Comparison of ENCODE assay signal across 10 mouse cellular contexts in genomic region chr13:44182544-44183191, GRCm38 (mm10).
DNase-seq lines count a peak whose midpoint lies in the region; ATAC-seq and TF ChIP-seq lines count a peak whose summit lies in the region.
"Had no signal": no experiment of that assay in that cellular context is flagged by ENCODE, and none has a peak within 500 bp of the region (broad histone marks: within the 10 kb centered on the region; RNA-seq: fewer than 3 reads in every experiment).

No protein-coding gene starts in this region.

- TF ChIP-seq EP300 in ES-Bruce4 (IDR thresholded peaks at IDR 0.05; ENCODE audit: insufficient read depth, low read depth, low read length), result peak; percentile 50; the same call in 1 of the 2 replicates

- H3K27ac ChIP-seq in forebrain, embryonic 10.5 days, result peak overlapping the region; percentile 58
- H3K27ac ChIP-seq in forebrain, embryonic 15.5 days (replicated peaks), result no peak overlapping the region
- H3K27ac ChIP-seq in ES-Bruce4 (ENCODE audit: insufficient read depth, low read length), result 0 out of 2 replicates have a peak overlapping the region, but pooled peaks have one; percentile 24
- H3K27ac ChIP-seq: embryonic facial prominence, embryonic 15.5 days had no signal

- H3K27me3 ChIP-seq in forebrain, embryonic 10.5 days (ENCODE audit: poor library complexity, severe bottlenecking), result peaks cover 22% of the 10 kb centered on the region
- no peaks in the 10 kb centered on the region for H3K27me3 ChIP-seq in forebrain, embryonic 15.5 days
- H3K27me3 ChIP-seq in ES-Bruce4 (ENCODE audit: control insufficient read depth, insufficient read depth, low read length, poor library complexity, severe bottlenecking), result no peaks in the 10 kb centered on the region
- H3K27me3 ChIP-seq: embryonic facial prominence, embryonic 15.5 days had no signal

- H3K4me1 ChIP-seq in forebrain, embryonic 10.5 days, result peaks cover 28% of the 10 kb centered on the region
- peaks cover 6% of the 10 kb centered on the region; the same call in 1 of the 2 replicates for H3K4me1 ChIP-seq in forebrain, embryonic 15.5 days
- H3K4me1 ChIP-seq in ES-Bruce4 (ENCODE audit: control insufficient read depth, insufficient read depth, low read length), result no peaks in the 10 kb centered on the region

- no peak overlapping the region for H3K9ac ChIP-seq in forebrain, embryonic 15.5 days (replicated peaks)
- H3K9ac ChIP-seq in ES-Bruce4 (ENCODE audit: low read depth, poor library complexity, severe bottlenecking), result no peak overlapping the region
- H3K9ac ChIP-seq: embryonic facial prominence, embryonic 15.5 days had no signal

- ATAC-seq in forebrain, embryonic 15.5 days (replicated peaks), result no peak

- 32% methylated on average over 15 of the region's 15 CpGs for WGBS in forebrain, embryonic 10.5 days
- 8% methylated on average over 15 of the region's 15 CpGs for WGBS in forebrain, embryonic 15.5 days

- no peak overlapping the region for H3K4me3 ChIP-seq in forebrain, embryonic 10.5 days
- no peak overlapping the region for H3K4me3 ChIP-seq in forebrain, embryonic 15.5 days
- H3K4me3 ChIP-seq in ES-Bruce4 (ENCODE audit: low read depth, low read length), result no peak overlapping the region
- H3K4me3 ChIP-seq: embryonic facial prominence, embryonic 15.5 days had no signal

- H3K36me3 ChIP-seq in forebrain, embryonic 10.5 days (replicated peaks), result no peaks in the 10 kb centered on the region
- H3K36me3 ChIP-seq in forebrain, embryonic 15.5 days, result no peaks in the 10 kb centered on the region
- H3K36me3 ChIP-seq in ES-Bruce4 (ENCODE audit: control insufficient read depth, insufficient read depth, low read length, poor library complexity, severe bottlenecking), result no peaks in the 10 kb centered on the region
- H3K36me3 ChIP-seq: embryonic facial prominence, embryonic 15.5 days had no signal

- DNase-seq in forebrain, embryonic 10.5 days (ENCODE audit: extremely low spot score, low spot score), result peak; percentile 30
- DNase-seq in gastrocnemius, postnatal 25 days, result peak; percentile 25
- DNase-seq in kidney, postnatal 14 days, result peak; percentile 23
- no peak for DNase-seq in T-cell, adult 2 months (ENCODE audit: low spot score)
- DNase-seq in spleen, postnatal 36 days (ENCODE audit: low spot score in 2 of 2), result no peak
- no peak for DNase-seq in left cerebral cortex, adult 18-20 months (ENCODE audit: low spot score in 2 of 2)
- DNase-seq: lung, postnatal 4 days had no signal

- TF ChIP-seq POLR2A in ES-Bruce4 (IDR thresholded peaks at IDR 0.05; ENCODE audit: insufficient read depth, low read length), result no peak

- H3K9me3 ChIP-seq in forebrain, embryonic 10.5 days, result no peaks in the 10 kb centered on the region
- no peaks in the 10 kb centered on the region for H3K9me3 ChIP-seq in forebrain, embryonic 15.5 days
- no peaks in the 10 kb centered on the region for H3K9me3 ChIP-seq in ES-Bruce4 (replicated peaks; ENCODE audit: control insufficient read depth, insufficient read depth, low read length, poor library complexity, severe bottlenecking)
- H3K9me3 ChIP-seq: embryonic facial prominence, embryonic 15.5 days had no signal

- TF ChIP-seq CTCF in ES-Bruce4 (IDR thresholded peaks at IDR 0.05; ENCODE audit: low read depth, low read length), result no peak

- no peak overlapping the region for H3K4me2 ChIP-seq in forebrain, embryonic 15.5 days (replicated peaks)
- H3K4me2 ChIP-seq: embryonic facial prominence, embryonic 15.5 days had no signal

Comparison
In these comparisons a context has a peak if more than half of its experiments do, and no peak if none do; other contexts are left out.
1. DNase-seq: peak in forebrain, embryonic 10.5 days (single experiment), gastrocnemius, postnatal 25 days (single experiment) and kidney, postnatal 14 days (single experiment); none in T-cell, adult 2 months (single experiment), spleen, postnatal 36 days (0 of 2) and left cerebral cortex, adult 18-20 months (0 of 2).